Mouse (Mus musculus): ENCODE results near the gene 1700067K01Rik. TPM values are rescaled to one million over a fixed set of nuclear protein-coding genes. Genes with fewer than 3 reads are reported as not detected.

The 1700067K01Rik gene
- polyA plus RNA-seq (2016; fragmentation: Nextera tagmentation; extraction: Ambion mirVana): 0.73 and 1.6 TPM in 2 replicates

DNA sequence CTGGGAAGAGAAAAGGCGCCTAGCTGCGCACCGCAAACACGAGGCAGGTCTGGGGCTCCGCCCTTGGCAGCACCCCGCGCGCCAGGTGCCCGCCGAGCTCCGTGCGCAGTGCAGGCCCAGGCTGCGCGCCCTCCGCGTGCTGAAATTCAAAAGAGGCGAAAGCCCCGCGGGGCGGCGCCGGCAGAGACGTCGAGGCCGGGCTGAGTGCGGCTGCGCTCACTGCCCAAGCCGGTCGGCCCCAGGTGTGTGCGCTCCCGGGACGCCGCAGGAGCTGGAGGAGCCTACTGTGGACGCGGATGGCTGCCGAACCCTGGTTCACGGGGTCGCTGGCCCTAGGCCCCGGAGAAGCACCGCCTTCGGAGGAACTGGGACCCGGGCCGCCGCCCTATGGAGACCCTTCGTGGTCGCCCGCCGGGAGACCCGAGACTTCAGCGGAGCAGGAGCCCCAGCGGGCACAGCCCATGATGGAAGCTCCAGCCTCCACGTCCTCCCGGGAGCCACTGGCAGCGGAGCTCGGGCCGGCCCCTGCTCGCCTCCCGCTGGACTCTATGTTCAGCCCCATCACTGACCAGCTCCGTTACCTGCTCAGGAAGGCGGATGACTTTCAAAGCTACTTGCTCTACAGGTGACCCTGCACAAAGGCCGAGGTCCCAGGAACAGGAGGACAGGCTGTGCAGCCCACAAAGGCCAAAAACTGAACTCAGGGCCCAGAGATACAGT is at the start of gene 1700067K01Rik:
1700067K01Rik (plus strand) TSS at position 222 of the 720 bp plus-strand sequence.
- peak within 1 kb of the TSS; percentile 15 for H3K4me3 ChIP-seq (replicated peaks)
- peaks cover 21% of the 10 kb centered on the region for H3K27me3 ChIP-seq
- no peaks in the 10 kb centered on the region for H3K9me3 ChIP-seq
- peak within 1 kb of the TSS; percentile 47 for H3K4me2 ChIP-seq
- peaks cover 23% of the 10 kb centered on the region for H3K36me3 ChIP-seq
- H3K27ac ChIP-seq: no peak within 1 kb of the TSS
- H3K4me1 ChIP-seq (replicated peaks): peaks cover 43% of the 10 kb centered on the region
- H3K9ac ChIP-seq (replicated peaks): peak within 1 kb of the TSS; percentile 53
- ATAC-seq (ENCODE audit: insufficient number of reproducible peaks, insufficient read depth, low FRiP score, low TSS enrichment, low read depth): no peak
- 27% methylated on average over 59 of the region's 61 CpGs for WGBS

DNA sequence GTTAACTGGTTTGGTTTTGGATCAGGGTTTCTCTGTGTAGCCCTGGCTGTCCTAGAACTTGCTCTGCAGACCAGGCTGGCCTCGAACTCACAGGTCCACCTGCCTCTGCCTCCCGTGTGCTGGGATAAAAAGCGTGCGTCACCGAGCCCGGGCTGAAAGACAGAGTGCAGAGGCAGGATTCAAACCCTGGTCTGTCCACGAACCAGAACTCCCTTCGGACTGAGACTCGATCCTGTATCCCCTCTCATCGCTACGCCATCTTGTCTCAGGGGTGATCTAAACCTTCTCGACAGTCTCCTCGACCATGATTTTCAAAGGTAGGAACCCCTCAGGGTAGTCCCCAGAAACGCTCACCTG is 46.6 kb upstream of the 1700067K01Rik start:
- H3K36me3 ChIP-seq: no peaks in the 10 kb centered on the region
- no peaks in the 10 kb centered on the region for H3K9me3 ChIP-seq
- no peak for ATAC-seq (ENCODE audit: insufficient number of reproducible peaks, insufficient read depth, low FRiP score, low TSS enrichment, low read depth)
- H3K4me1 ChIP-seq (replicated peaks): peaks cover 18% of the 10 kb centered on the region
- H3K27ac ChIP-seq: no peak overlapping the region
- 2% methylated on average over 14 of the region's 14 CpGs for WGBS
- peak overlapping the region; percentile 59 for H3K4me3 ChIP-seq (replicated peaks)
- H3K27me3 ChIP-seq: no peaks in the 10 kb centered on the region
- H3K4me2 ChIP-seq: peak overlapping the region; percentile 73
- H3K9ac ChIP-seq (replicated peaks): peak overlapping the region; percentile 50

DNA sequence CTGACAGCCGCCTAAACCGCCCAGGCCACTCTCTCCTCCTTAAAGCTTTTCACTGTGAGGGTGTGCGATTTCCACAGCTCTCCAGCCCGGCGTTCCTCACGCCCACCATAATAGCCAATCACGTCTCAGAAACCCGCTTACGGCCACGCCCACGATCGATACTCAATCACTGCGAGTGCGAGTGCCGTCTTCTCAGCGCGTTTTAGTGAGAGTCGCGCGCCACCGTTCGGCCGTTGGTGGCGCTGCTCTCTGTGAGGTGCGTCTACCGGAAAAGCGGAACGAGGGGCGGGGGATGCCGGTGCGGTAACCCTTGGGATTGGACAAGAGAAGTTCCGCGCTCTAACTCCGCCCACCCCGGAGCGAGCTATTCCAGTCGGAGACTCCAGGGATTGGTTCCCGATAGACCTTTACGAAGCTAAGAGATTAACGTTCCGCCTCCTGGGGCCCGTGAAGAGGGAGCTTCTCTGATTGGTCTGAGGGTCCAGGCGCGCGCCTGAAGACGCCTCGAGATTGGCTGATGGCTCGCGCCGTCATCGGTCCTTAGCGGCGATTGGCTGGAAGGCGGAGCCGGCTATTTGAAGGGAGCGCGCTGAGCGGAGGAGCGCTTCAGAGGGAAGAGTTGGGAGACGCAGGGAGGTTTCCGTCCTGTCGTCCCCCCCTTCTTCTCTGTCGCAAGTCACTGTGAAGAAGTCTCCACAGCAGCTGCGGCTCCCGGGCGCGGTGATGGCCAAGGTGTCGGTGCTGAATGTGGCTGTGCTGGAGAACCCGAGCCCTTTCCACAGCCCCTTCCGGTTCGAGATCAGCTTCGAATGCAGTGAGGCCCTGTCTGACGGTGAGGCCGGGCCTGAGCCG is 46.0 kb upstream of the 1700067K01Rik start, which contains the start of the genes Gm10644 and Asf1b:
Gm10644 (minus strand) TSS at position 100 of the 852 bp plus-strand sequence.
Asf1b (plus strand) TSS at position 402 of the 852 bp plus-strand sequence.
- WGBS: under 1% methylated on average over 75 of the region's 75 CpGs
- no peak within 1 kb of the TSS for H3K27ac ChIP-seq
- H3K9me3 ChIP-seq: no peaks in the 10 kb centered on the region
- ATAC-seq (ENCODE audit: insufficient number of reproducible peaks, insufficient read depth, low FRiP score, low TSS enrichment, low read depth): peak; percentile 100
- H3K27me3 ChIP-seq: no peaks in the 10 kb centered on the region
- peak within 1 kb of the TSS; percentile 59 for H3K4me3 ChIP-seq (replicated peaks)
- peak within 1 kb of the TSS; percentile 66 for H3K9ac ChIP-seq (replicated peaks)
- no peaks in the 10 kb centered on the region for H3K36me3 ChIP-seq
- H3K4me2 ChIP-seq: peak within 1 kb of the TSS; percentile 73
- H3K4me1 ChIP-seq (replicated peaks): peaks cover 18% of the 10 kb centered on the region

- Histone ChIP-seq H3K4me2 (peak overlapping the region; percentile 73), H3K27ac (no peak overlapping the region), H3K4me1 (replicated peaks) (peaks cover 18% of the 10 kb centered on the region), H3K27me3 (no peaks in the 10 kb centered on the region), H3K9me3 (no peaks in the 10 kb centered on the region), H3K9ac (replicated peaks) (peak overlapping the region; percentile 66), H3K4me3 (replicated peaks) (peak overlapping the region; percentile 59), H3K36me3 (no peaks in the 10 kb centered on the region)
- ATAC-seq (ENCODE audit: insufficient number of reproducible peaks, insufficient read depth, low FRiP score, low TSS enrichment, low read depth): no peak
- WGBS: 4% methylated on average over 15 of the region's 15 CpGs
Observed at GRCm38 (mm10) chr8:83955958-83956218, 45.4 kb upstream of the 1700067K01Rik start.

- H3K4me3 ChIP-seq (replicated peaks): peak overlapping the region; percentile 59; the same call in 1 of the 2 replicates
- H3K4me1 ChIP-seq (replicated peaks): peaks cover 18% of the 10 kb centered on the region
- H3K27ac ChIP-seq: no peak overlapping the region
- H3K4me2 ChIP-seq: peak overlapping the region; percentile 73
- H3K27me3 ChIP-seq: no peaks in the 10 kb centered on the region
- no peaks in the 10 kb centered on the region for H3K36me3 ChIP-seq
- H3K9me3 ChIP-seq: no peaks in the 10 kb centered on the region
- H3K9ac ChIP-seq (replicated peaks): peak overlapping the region; percentile 66; the same call in 1 of the 2 replicates
- WGBS: 24% methylated on average over 1 of the region's 1 CpGs
- ATAC-seq (ENCODE audit: insufficient number of reproducible peaks, insufficient read depth, low FRiP score, low TSS enrichment, low read depth): no peak
Observed at GRCm38 (mm10) chr8:83956789-83957188, 44.5 kb upstream of the 1700067K01Rik start.

DNA sequence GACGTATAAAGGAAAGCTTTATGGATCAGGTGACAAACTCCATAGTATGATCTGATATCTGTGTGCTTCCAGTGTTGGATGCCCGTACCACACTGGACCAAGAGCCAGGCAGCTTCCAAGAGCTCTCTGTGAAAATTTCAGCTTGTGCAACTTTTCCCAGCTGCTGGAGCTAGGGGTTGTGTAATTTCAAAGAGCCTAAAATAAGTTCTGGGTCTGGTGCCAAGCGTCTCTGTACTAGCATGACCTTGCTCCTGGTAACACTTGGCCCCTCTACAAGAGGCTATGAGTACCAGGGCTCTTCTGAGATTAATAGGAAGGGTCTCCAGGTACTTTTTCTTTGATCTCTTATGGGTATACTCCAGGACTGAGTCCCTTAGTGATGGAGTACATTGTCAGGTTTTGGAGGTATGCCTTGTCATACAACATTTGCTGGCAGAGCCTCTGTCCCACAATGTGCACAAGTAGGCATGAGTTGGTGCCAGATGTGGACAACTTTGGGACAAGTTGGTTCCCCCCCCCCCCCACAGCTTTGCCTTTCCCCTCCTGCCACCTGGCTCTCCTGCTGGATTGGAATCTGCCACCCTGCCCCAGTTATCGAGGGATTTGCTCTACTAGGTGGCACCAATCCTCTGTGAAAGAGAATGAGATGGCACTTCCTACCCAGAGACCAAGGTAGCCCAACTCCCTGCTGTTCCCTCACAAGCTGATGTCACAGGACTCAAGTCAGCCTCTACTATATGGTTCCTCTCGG is 37.1 kb upstream of the 1700067K01Rik start:
- Histone ChIP-seq H3K9ac (replicated peaks) (no peak overlapping the region), H3K36me3 (peaks cover 41% of the 10 kb centered on the region), H3K27ac (no peak overlapping the region), H3K4me1 (replicated peaks) (no peaks in the 10 kb centered on the region), H3K27me3 (no peaks in the 10 kb centered on the region), H3K4me2 (no peak overlapping the region), H3K9me3 (no peaks in the 10 kb centered on the region), H3K4me3 (replicated peaks) (no peak overlapping the region)
- WGBS: 92% methylated on average over 5 of the region's 5 CpGs
- no peak for ATAC-seq (ENCODE audit: insufficient number of reproducible peaks, insufficient read depth, low FRiP score, low TSS enrichment, low read depth)

- Histone ChIP-seq H3K27ac (no peak overlapping the region), H3K4me1 (replicated peaks) (peaks cover 6% of the 10 kb centered on the region; the same call in 1 of the 2 replicates), H3K36me3 (peaks cover 50% of the 10 kb centered on the region), H3K4me3 (replicated peaks) (no peak overlapping the region), H3K9me3 (no peaks in the 10 kb centered on the region), H3K27me3 (no peaks in the 10 kb centered on the region), H3K9ac (replicated peaks) (no peak overlapping the region), H3K4me2 (no peak overlapping the region)
- WGBS: 91% methylated on average over 7 of the region's 7 CpGs
- no peak for ATAC-seq (ENCODE audit: insufficient number of reproducible peaks, insufficient read depth, low FRiP score, low TSS enrichment, low read depth)
Observed at GRCm38 (mm10) chr8:83967701-83968100, 33.6 kb upstream of the 1700067K01Rik start.

- no peak for ATAC-seq (ENCODE audit: insufficient number of reproducible peaks, insufficient read depth, low FRiP score, low TSS enrichment, low read depth)
- Histone ChIP-seq H3K27ac (no peak overlapping the region), H3K36me3 (peaks cover 37% of the 10 kb centered on the region), H3K4me3 (replicated peaks) (no peak overlapping the region), H3K27me3 (no peaks in the 10 kb centered on the region), H3K9ac (replicated peaks) (no peak overlapping the region), H3K4me1 (replicated peaks) (peaks cover 19% of the 10 kb centered on the region), H3K4me2 (no peak overlapping the region), H3K9me3 (no peaks in the 10 kb centered on the region)
- WGBS: 89% methylated on average over 4 of the region's 4 CpGs
Observed at GRCm38 (mm10) chr8:83971121-83971520, 30.2 kb upstream of the 1700067K01Rik start.

- H3K4me2 ChIP-seq: peak overlapping the region; percentile 89
- H3K4me3 ChIP-seq (replicated peaks): peak overlapping the region; percentile 98
- H3K27ac ChIP-seq: no peak overlapping the region
- no peak for ATAC-seq (ENCODE audit: insufficient number of reproducible peaks, insufficient read depth, low FRiP score, low TSS enrichment, low read depth)
- no peaks in the 10 kb centered on the region for H3K9me3 ChIP-seq
- H3K9ac ChIP-seq (replicated peaks): peak overlapping the region; percentile 92; the same call in 1 of the 2 replicates
- peaks cover 34% of the 10 kb centered on the region for H3K36me3 ChIP-seq
- H3K27me3 ChIP-seq: no peaks in the 10 kb centered on the region
- WGBS: 82% methylated on average over 6 of the region's 6 CpGs
- peaks cover 20% of the 10 kb centered on the region for H3K4me1 ChIP-seq (replicated peaks)
Observed at GRCm38 (mm10) chr8:83971661-83972060, 29.6 kb upstream of the 1700067K01Rik start.

DNA sequence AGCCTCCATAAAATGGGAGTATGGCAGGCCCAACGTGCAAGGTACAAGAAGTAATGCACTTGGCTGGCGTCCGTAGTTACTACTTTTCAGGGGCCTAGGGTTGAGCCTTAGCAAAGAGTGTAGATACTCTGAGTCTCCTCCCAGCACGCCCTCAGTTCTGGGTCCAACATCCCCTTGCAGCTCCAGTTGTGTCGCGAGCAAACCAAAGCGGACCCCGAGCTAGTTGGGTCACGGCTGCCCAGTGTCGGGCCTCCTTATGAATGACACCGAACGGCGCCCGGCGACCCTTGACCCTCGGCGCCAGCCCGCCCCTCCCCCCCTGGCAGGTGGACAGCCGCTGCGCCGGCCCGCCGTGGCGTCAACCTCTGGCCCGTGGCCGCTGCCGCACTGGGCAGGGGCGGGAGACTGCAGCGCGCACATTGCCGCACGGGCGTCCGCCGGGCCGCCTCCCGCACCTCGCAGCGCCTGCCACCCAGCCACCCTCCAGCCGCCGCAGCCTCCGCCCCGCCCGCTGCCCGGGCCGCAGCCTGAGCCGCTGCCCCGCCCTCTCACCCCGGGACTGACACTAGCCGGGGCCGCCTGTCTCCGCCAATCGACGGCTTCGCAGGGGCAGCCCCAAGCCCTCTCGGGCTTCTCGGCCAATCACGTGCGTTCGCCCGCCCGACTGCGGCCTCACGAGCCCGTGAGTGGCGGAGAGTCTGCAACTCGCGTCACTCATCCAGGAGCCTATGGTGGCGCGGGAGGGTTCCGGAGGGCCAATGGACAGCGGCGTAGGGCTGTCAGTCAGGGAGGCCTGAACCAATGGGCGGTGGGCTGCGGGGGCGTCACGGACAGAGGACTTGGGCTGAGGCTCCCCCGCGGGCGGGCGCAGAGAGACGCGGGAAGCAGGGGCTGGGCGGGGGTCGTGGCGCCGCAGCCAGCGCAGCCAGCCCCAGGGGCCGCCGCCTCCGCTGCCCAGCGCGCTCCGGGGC is 28.9 kb upstream of the 1700067K01Rik start, which contains the start of gene Prkaca:
Prkaca (plus strand) TSS at position 844 of the 971 bp plus-strand sequence.
- Histone ChIP-seq H3K4me3 (replicated peaks) (peak within 1 kb of the TSS; percentile 98), H3K27me3 (no peaks in the 10 kb centered on the region), H3K9me3 (no peaks in the 10 kb centered on the region), H3K27ac (peak within 1 kb of the TSS; percentile 70), H3K4me1 (replicated peaks) (peaks cover 28% of the 10 kb centered on the region), H3K4me2 (peak within 1 kb of the TSS; percentile 99), H3K9ac (replicated peaks) (peak within 1 kb of the TSS; percentile 92), H3K36me3 (peaks cover 26% of the 10 kb centered on the region)
- peak; percentile 100 for ATAC-seq (ENCODE audit: insufficient number of reproducible peaks, insufficient read depth, low FRiP score, low TSS enrichment, low read depth)
- under 1% methylated on average over 77 of the region's 94 CpGs for whole genome bisulfite sequencing

Data from limb, embryonic 12.5 days (tissue).